Mouse (Mus musculus): ENCODE data around the gene Klhl4.

The Klhl4 gene

DNA sequence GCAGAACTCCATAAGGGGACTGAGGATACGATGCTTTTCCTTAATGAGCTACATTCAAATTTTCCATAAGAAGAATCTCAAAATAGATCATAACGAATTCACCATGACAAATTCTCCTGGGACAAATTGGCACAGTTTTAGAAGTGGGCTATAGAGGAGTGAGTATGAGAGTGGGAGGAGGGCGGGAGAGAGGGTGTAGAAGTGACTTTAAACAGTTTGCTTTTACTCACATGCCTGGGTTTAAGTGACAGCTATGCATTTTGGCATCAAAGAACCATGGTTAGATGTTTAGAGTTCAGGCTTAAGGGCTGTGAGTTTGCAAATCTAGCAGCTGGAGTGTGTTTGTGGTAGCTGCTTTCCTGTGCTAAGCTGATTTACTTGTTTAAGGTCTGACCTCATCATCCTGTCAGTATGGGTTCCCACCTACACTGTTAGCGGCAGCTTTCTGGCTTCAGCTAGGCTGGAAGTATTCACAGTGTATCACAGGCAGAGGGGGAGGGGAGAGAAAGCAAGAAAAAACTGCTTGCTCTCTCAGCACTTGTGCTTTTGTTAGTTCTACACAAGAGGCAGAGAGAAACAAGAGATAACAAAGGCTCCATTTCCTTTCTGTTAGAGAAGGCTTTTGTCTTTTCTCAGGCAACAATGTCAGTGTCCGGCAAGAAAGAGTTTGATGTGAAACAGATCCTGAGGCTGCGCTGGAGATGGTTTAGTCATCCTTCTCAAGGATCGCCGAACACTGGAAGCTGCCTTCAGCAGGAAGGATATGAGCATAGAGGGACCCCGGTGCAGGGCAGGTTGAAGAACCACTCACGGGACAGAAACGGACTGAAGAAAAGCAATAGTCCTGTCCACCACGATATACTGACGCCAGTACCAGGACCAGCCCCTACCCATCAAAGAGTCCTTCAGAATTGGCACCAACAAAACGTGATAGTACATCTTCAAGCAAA lies at the start of gene Klhl4:
Gene Klhl4 (plus strand): TSS at position 552 of the 950 bp plus-strand sequence.
- peak in 1 of 2 experiments; percentile 2 for DNase-seq (ENCODE audit: low read depth in 2 of 2, low spot score in 2 of 2)

DNA sequence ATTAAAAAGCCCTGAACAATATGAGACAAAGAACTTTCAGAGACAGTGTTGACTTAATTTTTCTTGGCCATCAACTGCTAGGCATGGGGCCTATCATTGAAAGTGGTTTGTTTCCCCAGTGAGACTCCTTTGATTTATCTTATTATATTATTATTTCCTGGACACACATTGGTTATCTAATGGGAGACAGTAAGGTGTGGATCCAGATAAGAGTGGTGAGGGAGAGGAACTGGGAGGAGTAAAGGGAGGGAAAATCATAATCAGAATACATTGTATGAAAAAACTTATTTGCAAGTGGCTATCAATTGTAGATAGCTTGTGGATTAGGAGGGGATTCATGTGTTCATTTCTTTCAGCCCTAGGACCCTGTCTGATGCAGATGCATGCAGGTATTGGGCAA lies 10.0 kb downstream of the Klhl4 start:
- DNase-seq (ENCODE audit: low read depth in 2 of 2, low spot score in 2 of 2), result no peak

DNA sequence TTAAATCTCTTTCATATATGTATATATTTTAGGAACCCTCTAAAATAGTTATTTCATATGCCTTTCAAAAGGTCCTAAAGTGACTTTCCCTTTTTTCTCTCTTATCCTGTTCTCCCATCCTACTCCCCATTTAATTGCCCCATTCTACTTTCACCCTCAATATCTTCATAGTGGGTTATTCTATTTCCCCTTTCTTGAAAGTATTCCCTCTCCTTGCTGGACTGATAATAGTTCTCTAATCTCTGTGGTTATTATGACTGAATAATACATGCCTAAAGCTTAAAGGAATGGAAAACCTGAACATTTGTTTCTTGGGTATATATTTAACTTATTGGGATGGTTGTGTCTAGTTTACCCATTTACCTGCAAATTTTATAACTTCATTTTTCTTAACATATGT lies 12.6 kb downstream of the Klhl4 start:
- DNase-seq (ENCODE audit: low read depth in 2 of 2, low spot score in 2 of 2), result no peak

DNA sequence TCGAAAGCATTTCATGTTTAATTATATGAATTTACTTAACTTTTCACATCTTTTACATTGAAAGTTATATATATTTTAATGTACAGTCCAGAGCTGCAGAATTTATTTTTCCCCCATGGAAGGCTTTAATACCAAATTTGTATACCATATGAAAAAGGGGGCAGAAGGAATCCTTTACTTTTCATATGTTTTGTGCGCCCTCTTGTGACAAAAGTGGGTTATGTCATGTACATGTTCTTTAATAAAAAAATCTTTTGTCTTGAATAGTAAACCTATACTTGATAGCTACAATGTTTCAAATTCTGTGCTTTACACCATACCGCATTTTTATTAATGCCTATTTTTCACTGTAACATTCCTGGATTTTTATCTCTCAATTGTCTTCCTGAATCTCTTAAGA lies 84.0 kb downstream of the Klhl4 start:
- no peak for DNase-seq (ENCODE audit: low read depth in 2 of 2, low spot score in 2 of 2)

DNA sequence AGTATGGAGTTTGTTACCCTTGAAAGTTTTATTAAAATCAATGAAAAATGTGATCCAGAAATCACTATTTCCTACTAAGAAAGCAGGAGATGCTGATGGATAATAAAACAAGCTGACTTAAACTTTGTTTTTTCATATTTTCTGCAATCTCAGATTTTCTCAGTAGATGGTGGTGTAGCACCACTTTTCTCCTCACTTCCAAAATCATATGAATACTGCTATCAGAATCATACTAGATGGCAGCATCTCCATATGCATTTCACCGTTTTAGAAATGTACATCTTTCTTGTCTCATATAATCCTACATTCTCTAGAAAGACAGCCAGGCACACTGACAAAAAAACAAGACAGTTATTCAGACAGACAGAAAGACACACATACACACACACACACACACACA lies 108.2 kb downstream of the Klhl4 start:
- no peak for DNase-seq (ENCODE audit: low read depth in 2 of 2, low spot score in 2 of 2)

All from CD8-positive naive resting alpha-beta T cell, adult 2 months (primary cell).